Mouse (Mus musculus) mesoderm, embryonic 11.5 days (tissue): ENCODE data around the gene Borcs7.

Experiments
- DNase-seq: peaks from one replicate; pipeline ENCODE4 v3.0.0-alpha.2; 2012; ENCODE audit warnings: low read depth, low spot score

The Borcs7 gene

GRCm38 (mm10) chr19:46689460-46690372, at the start of gene Borcs7:
Borcs7 (plus strand) TSS chr19:46689906.
- peak; percentile 79 for DNase-seq

- no peak for DNase-seq
Observed at GRCm38 (mm10) chr19:46640780-46641179, 48.9 kb upstream of the Borcs7 start.

GRCm38 (mm10) chr19:46641420-46642085, 48.2 kb upstream of the Borcs7 start:
- DNase-seq = no peak

- no peak for DNase-seq
Observed at GRCm38 (mm10) chr19:46642136-46642753, 47.5 kb upstream of the Borcs7 start.

GRCm38 (mm10) chr19:46643236-46643635, 46.5 kb upstream of the Borcs7 start:
- DNase-seq = no peak

GRCm38 (mm10) chr19:46644343-46644792, 45.3 kb upstream of the Borcs7 start:
- no peak for DNase-seq

GRCm38 (mm10) chr19:46644793-46645602, 44.7 kb upstream of the Borcs7 start:
- DNase-seq = no peak

- no peak for DNase-seq
Observed at GRCm38 (mm10) chr19:46646041-46646481, 43.6 kb upstream of the Borcs7 start.

GRCm38 (mm10) chr19:46647254-46647653, 42.5 kb upstream of the Borcs7 start:
- DNase-seq = no peak

- no peak for DNase-seq
Observed at GRCm38 (mm10) chr19:46647850-46648249, 41.9 kb upstream of the Borcs7 start.

GRCm38 (mm10) chr19:46648565-46648964, 41.1 kb upstream of the Borcs7 start:
- DNase-seq = no peak

GRCm38 (mm10) chr19:46653188-46653587, 36.5 kb upstream of the Borcs7 start:
- no peak for DNase-seq

- DNase-seq = no peak
Observed at GRCm38 (mm10) chr19:46653616-46654235, 36.0 kb upstream of the Borcs7 start.

GRCm38 (mm10) chr19:46655626-46656025, 34.1 kb upstream of the Borcs7 start:
- no peak for DNase-seq

GRCm38 (mm10) chr19:46656151-46656840, 33.4 kb upstream of the Borcs7 start:
- DNase-seq = no peak

GRCm38 (mm10) chr19:46657339-46658020, 32.2 kb upstream of the Borcs7 start:
- DNase-seq = no peak

- no peak for DNase-seq
Observed at GRCm38 (mm10) chr19:46658348-46658747, 31.4 kb upstream of the Borcs7 start.

- no peak for DNase-seq
Observed at GRCm38 (mm10) chr19:46658851-46659250, 30.9 kb upstream of the Borcs7 start.

- DNase-seq = no peak
Observed at GRCm38 (mm10) chr19:46661511-46661910, 28.2 kb upstream of the Borcs7 start.

GRCm38 (mm10) chr19:46662214-46662613, 27.5 kb upstream of the Borcs7 start:
- DNase-seq = no peak
